Mouse (Mus musculus): Measurements from ENCODE around the gene Olfr1260.

Olfr1260 gene

GRCm38 (mm10) chr2:89974184-89974583 is at the start of gene Olfr1260:
Gene Olfr1260 (plus strand): TSS chr2:89974340.
- DNase-seq (ENCODE audit: low spot score) = no peak

DNA sequence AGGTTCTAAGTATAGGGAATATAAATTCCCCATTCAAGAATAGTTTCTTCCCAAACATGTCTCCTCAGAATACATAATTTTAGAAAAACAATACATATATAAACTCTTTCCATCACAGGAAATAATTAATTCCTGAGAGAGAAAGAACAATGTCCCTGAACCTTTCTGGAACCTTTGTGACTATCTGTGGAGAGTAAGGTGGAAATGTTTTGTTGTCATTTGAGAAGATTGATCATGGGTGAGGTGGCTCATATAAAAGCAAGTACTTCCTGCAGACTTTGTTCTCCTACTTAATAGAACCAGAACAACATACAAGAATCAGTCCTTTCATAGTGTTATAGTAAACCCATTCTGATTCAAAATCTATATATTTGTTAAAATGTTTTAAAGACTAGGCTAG is 47.1 kb upstream of the Olfr1260 start, which contains the start of gene Olfr1258:
Olfr1258 (plus strand) TSS at position 301 of the 400 bp plus-strand sequence.
- no peak for DNase-seq (ENCODE audit: low spot score)

GRCm38 (mm10) chr2:89948564-89948963 is 25.6 kb upstream of the Olfr1260 start, which contains the start of gene Olfr1259:
Gene Olfr1259 (minus strand): TSS chr2:89948664.
- no peak for DNase-seq (ENCODE audit: low spot score)

DNA sequence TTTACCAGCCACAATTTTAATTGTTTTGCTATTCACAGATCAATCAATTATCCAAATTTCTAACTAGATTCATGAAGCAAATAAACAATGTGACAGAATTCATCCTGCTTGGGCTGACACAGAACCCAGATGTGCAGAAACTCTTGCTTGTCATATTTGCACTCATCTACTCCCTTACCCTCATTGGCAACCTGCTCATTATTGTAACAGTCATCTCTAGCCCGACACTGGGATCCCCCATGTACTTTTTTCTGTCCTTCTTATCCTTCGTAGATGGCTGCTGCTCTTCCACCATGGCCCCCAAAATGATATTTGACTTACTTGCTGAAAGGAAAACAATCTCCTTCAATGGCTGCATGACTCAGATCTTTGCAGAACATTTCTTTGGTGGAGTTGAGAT is 3.6 kb downstream of the Olfr1260 start:
- DNase-seq (ENCODE audit: low spot score) = no peak

DNA sequence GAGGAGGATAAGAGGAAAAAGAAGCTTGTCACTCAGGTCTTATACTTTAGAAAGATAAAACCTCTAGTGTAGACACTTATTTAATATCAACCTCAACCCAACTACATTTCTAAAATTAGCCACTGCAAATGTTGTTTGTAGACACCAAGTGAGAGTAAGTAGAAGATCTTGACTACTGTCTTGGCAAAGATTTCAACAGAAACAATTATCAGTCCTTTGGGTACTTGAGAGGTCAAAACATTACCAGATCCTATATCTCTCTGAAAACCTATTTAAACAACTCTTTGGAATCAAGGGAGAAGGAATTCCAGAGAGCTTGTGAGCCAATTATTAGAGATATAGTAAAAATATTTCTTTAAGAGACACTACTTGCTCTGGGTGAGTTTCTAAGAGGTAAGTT is 16.8 kb downstream of the Olfr1260 start, which contains the start of gene Olfr1261:
Olfr1261 (plus strand) TSS at position 301 of the 400 bp plus-strand sequence.
- DNase-seq (ENCODE audit: low spot score) = no peak

DNA sequence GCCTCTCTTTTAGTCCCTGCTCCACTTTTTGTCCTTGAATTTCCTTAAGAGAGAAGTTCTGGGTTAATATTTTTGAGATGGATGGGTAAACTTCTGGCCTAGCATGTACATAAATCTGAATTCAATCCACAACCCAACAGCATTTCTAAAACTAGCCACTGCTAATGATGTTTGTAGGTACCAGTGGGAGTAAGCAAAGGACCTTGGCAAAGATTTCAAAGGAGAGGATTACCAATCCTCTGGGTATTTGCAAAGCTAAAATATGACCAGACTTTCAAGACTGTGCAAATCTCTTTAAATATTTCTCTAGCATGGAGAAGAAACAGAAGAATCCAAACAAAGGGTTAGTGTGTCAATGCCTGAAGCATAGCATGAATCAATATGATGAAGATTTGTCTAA is 25.7 kb downstream of the Olfr1260 start, which contains the start of gene Olfr1262:
Olfr1262 (plus strand) TSS at position 301 of the 400 bp plus-strand sequence.
- no peak for DNase-seq (ENCODE audit: low spot score)

DNA sequence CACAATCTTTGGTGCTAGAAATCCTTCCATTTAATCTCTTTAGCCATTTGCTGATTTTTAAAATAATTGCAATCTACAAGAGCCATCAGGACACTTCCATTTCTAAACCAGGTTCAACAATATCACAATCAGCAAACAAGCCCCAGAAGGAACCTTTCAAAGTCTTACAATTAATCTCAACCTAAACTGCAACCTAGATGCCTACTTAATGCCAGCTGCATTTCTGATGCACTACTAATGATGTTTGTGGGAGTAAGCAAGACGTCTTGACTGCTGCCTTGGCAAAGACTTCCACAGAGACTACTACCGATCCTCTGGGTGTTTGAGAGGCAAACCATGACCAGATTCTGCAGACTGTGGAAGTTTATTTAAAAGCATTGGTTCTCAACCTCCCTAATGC is 37.7 kb downstream of the Olfr1260 start, which contains the start of gene Olfr1263:
Olfr1263 (plus strand) TSS at position 301 of the 400 bp plus-strand sequence.
- no peak for DNase-seq (ENCODE audit: low spot score)

- no peak for DNase-seq (ENCODE audit: low spot score)
Measured at GRCm38 (mm10) chr2:90025477-90025876, 51.3 kb downstream of the Olfr1260 start, which contains the start of gene Olfr1264. Gene Olfr1264 (minus strand): TSS chr2:90025577.
